Mouse (Mus musculus) cerebellum, adult 2 months (tissue): ENCODE results near the gene Olfr1394. TPM values are rescaled to one million over a fixed set of nuclear protein-coding genes. Genes with fewer than 3 reads are reported as not detected.

Source experiments
- DNase-seq, 2 experiments: peaks; one replicate each; pipeline ENCODE4 v3.0.0; 2021
- H3K27ac ChIP-seq: fragments of 200-500 bp; 2 replicates; pipeline ENCODE4 v1.5.1; 2012; ENCODE audit warnings: low read length, control low read depth, inconsistent platforms; ENCODE audit not compliant: insufficient read depth
- H3K27me3 ChIP-seq: fragments of 200-500 bp; 2 replicates; pipeline ENCODE4 v1.6.1; 2012; ENCODE audit warnings: inconsistent platforms, mild to moderate bottlenecking, low read length, moderate library complexity; ENCODE audit not compliant: control insufficient read depth, insufficient read depth
- H3K4me1 ChIP-seq: fragments of 200-500 bp; 2 replicates; pipeline ENCODE4 v1.6.1; 2011; ENCODE audit warnings: low read length; ENCODE audit not compliant: control insufficient read depth, insufficient read depth
- H3K4me3 ChIP-seq: fragments of 200-500 bp; replicated peaks from 2 replicates; pipeline ENCODE3; 2011; ENCODE audit warnings: mild to moderate bottlenecking, low read depth, low read length, control low read depth; ENCODE audit not compliant: insufficient read depth
- CTCF ChIP-seq: fragments of 200-500 bp; IDR thresholded peaks from 2 replicates; pipeline ENCODE4 v1.5.1; 2011; ENCODE audit warnings: low read depth, mild to moderate bottlenecking, control low read depth, low read length, moderate library complexity, borderline replicate concordance; ENCODE audit not compliant: insufficient read depth
- POLR2A ChIP-seq: fragments of 200-500 bp; IDR thresholded peaks from 2 replicates; pipeline ENCODE4 v1.6.1; 2011; ENCODE audit warnings: low read length, control low read depth, borderline replicate concordance; ENCODE audit not compliant: insufficient read depth
- WGBS: fragments of 180-500 bp; shearing (Covaris S2); methylation state at CpG from one replicate; pipeline ENCODE4 v1.1.7; 2018; 5-methylcytosine and 5-hydroxymethylcytosine counted together
- polyA plus RNA-seq: library from polyadenylated mRNA; depleted of rRNA; stranded (reverse); fragments of >200 nt; gene quantifications from 2 replicates; pipeline ENCODE4 v1.2.3, GENCODE M21; 2012; rRNA removed

Olfr1394 gene
- polyA plus RNA-seq, 1 experiment: not detected

DNA sequence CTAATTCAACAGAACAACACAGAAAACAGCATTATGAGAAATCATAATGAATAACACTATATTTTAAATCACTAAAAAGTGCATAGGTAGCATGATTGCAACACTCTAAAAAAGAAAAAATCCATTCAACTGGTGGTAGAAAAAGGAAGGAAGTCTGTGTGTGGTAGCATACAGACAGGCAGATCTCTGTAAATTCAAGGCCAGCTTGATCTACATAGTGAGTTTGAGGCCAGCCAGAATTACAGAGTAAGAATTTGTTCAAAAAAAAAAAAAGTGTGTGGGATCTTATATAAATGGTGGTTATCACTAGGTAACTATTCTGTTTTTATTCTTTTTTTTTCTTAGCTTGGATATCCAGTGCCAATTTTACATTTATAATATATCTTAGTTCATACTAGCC, 47.0 kb downstream of the Olfr1394 start:
- TF ChIP-seq CTCF (no peak), POLR2A (no peak)
- Histone ChIP-seq H3K27me3 (no peaks in the 10 kb centered on the region), H3K4me3 (no peak overlapping the region), H3K27ac (no peak overlapping the region), H3K4me1 (peaks cover 2% of the 10 kb centered on the region)
- DNase-seq: no peak

DNA sequence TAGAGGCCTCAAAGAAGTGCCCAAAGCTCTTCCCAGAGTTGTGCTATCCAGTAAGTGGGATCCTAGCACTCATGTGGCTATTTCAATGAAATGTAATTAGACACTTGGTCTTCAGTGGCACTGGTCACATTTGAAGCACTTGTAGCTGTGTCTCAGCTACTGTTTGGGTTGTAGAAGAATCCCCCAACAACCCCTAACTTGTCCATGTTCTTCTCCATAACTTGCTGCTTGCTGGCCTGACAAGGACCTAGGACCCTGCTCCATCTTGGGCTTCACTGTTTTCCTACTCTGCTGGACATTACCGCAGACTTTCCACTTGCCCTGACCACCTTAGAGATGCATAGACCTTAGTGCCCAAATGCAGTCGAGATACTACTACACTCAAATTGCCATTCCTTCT, 47.9 kb downstream of the Olfr1394 start:
- peak overlapping the region; percentile 24 for H3K4me3 ChIP-seq
- WGBS: 40% methylated on average over 2 of the region's 2 CpGs
- no peak for DNase-seq
- H3K4me1 ChIP-seq: peaks cover 2% of the 10 kb centered on the region
- no peak overlapping the region for H3K27ac ChIP-seq
- H3K27me3 ChIP-seq: no peaks in the 10 kb centered on the region
- TF ChIP-seq CTCF: no peak

DNA sequence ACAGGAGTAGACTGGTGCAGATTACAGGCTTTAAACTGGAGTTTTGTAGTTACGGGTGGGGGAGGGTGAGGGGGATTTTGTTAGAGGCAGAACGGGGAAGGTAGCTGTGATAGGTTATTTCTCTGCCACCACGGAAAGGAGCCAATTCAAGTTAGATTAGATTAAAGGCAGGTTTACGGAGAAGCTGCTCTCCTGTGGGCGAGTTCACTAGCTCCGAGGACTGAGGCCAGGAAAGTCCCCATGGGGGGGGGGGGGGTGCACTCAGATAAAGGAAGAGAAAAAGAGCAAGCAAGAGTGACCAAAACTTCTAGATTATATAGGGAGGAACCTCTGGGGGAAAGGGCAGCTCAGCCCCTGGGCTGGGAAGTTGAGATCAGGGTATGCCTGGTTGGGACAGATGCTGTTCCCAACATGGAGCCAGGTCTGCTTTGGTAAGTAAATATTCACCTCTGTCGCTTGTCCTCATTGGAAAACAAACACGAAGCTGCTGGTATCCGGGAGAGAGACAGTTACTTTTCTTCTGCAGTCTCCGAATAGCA, 48.4 kb downstream of the Olfr1394 start:
- DNase-seq: peak in 1 of 2 experiments; percentile 40
- Histone ChIP-seq H3K27ac (peak overlapping the region; percentile 66), H3K27me3 (no peaks in the 10 kb centered on the region), H3K4me1 (peaks cover 2% of the 10 kb centered on the region), H3K4me3 (peak overlapping the region; percentile 66)
- TF ChIP-seq CTCF (no peak), POLR2A (no peak)
- WGBS: 1% methylated on average over 10 of the region's 10 CpGs

DNA sequence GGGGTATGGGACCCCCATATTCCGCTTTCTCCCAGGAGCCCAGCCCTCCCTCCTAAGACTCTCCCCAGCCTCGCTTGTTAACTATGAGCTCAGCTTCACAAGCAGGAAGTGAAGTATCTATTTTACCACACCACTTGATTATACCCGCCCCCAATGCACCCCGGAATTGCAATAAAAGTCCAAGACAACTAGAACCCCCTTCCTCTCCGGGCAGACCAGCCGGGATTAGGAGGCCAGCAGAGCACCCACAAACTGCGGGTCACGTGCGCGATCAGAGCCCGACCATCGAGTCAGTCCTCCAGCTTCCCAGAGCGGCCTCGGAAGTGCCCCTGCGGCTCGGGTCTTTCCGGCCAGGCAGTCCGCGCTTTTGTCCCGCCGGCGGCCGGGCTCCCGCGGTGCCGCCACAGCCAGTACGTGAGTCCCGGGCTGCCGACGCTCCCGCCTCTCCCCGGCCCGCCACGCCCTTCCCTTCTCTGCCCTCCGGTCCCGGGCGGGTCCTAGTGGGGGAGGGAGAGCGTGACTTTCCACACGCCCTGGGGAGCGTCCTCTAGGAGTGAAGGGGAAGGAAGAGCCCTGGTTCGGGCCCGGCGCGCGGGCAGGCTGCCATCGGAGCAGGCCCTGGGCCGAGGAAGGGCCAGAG, 49.1 kb downstream of the Olfr1394 start, which contains the start of gene Zfp62:
Gene Zfp62 (plus strand): TSS at position 164 of the 640 bp plus-strand sequence.
- WGBS: 1% methylated on average over 47 of the region's 47 CpGs
- Histone ChIP-seq H3K4me1 (peaks cover 2% of the 10 kb centered on the region), H3K27me3 (no peaks in the 10 kb centered on the region), H3K27ac (peak within 1 kb of the TSS; percentile 80), H3K4me3 (peak within 1 kb of the TSS; percentile 66)
- peak; percentile 95 to 97 for DNase-seq
- TF ChIP-seq POLR2A (peak; percentile 76; the same call in 1 of the 2 replicates), CTCF (no peak)

DNA sequence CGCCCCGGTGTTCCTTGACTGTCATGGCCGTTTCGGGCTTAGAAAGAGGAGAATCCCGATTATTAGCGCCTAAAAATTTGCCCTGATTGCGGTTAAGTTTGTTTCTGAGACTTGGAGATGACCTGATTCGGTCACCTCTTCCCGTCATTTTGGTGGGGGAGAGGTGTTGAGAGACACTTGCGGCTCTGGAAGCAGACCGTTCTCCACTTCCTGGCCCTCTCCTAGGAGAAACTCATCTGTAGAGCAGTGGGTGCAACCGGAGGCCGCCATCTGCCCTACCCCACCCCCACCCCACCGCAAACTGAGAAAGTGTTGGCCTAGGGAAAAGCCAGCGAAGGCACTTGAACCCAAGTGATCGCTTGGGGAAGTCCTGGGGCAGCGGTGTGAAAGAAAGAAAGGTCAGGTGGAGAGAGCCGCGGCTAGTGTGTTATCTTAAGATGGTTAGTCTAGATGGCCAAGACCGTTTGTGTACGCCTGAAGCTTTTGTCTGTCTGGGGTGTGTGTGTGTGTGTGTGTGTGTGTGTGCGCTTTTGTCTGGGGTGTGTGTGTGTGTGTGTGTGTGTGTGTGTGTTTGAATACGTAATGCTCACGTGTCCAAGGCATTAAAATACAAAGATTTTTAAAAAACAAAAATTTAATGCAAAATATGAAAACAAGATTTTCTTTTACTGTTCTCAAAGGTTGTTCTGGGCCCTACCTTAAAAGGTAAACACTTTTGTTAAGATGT, 49.8 kb downstream of the Olfr1394 start:
- Histone ChIP-seq H3K27ac (peak overlapping the region; percentile 80), H3K4me3 (peak overlapping the region; percentile 66), H3K27me3 (no peaks in the 10 kb centered on the region), H3K4me1 (peaks cover 2% of the 10 kb centered on the region)
- no peak for DNase-seq
- TF ChIP-seq CTCF (no peak), POLR2A (no peak)
- WGBS: under 1% methylated on average over 24 of the region's 24 CpGs

DNA sequence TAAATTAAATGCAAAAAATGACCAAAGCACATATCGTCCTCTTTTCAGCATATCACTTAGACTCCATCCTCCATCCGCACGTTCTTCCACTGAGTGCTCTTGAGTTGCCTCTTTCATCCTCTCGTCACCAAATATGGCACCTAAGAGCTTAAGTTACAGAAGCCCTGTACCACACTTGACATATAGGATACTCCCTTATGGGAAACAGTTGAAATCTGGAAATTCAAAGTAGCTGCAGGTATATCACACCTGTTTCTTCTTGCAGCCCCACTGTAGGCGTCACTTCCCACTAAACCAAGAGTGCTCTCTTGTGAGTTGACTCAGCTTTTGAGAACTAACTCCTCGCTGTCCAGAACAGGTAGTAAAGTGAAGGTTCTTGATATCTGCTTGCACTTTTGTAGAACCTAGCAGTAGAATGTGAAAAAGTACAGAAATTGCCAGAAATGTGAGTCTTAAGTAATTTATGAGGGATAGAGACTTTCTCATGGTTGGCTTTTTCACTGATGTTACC, 51.0 kb downstream of the Olfr1394 start:
- no peak overlapping the region for H3K27ac ChIP-seq
- WGBS: 73% methylated on average over 6 of the region's 6 CpGs

DNA sequence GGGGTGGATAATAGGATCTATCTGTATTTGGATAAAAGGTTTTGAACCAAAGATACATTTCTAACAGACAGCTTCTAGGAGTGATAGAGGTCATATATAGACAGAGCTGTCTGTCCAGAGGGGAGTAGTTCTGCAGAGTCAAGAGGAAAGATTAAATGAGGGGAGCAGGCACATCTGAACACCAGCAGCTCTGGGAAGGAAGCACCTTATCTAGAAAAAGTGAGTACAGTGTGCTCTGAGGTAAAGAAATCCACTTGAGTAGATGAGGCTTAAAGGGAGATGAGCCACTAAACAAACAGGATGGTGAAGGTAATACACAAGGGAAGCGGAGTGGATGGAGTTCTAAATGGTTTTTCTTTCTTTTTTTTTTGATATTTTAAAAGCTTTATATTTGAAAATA, 53.3 kb downstream of the Olfr1394 start:
- TF ChIP-seq CTCF: no peak
- 98% methylated on average over 1 of the region's 1 CpGs for WGBS
- Histone ChIP-seq H3K4me1 (no peaks in the 10 kb centered on the region), H3K27me3 (no peaks in the 10 kb centered on the region), H3K27ac (no peak overlapping the region), H3K4me3 (no peak overlapping the region)
- no peak for DNase-seq

More for the DNA sequence above, 51.0 kb downstream of the Olfr1394 start:
- peaks cover 2% of the 10 kb centered on the region for H3K4me1 ChIP-seq
- no peaks in the 10 kb centered on the region for H3K27me3 ChIP-seq
- TF ChIP-seq CTCF: no peak
- TF ChIP-seq POLR2A: no peak
- DNase-seq: no peak
- H3K4me3 ChIP-seq: no peak overlapping the region

Other genes starting within 250 kb of the Olfr1394 start
- gene Psme2b, start 208.2 kb upstream of the Olfr1394 start, polyA plus RNA-seq: 1.0 and 1.5 TPM in 2 replicates
- 0.03 and 0.08 TPM in 2 replicates for gene Olfr56, start 175.5 kb upstream of the Olfr1394 start, polyA plus RNA-seq
- gene 9930111J21Rik1, start 175.0 kb upstream of the Olfr1394 start, polyA plus RNA-seq: 0.38 and 0.59 TPM in 2 replicates
- gene Gm12185, start 162.2 kb upstream of the Olfr1394 start, polyA plus RNA-seq: 0.05 and 0.10 TPM in 2 replicates
- 0.87 and 1.2 TPM in 2 replicates for gene Tgtp1, start 160.2 kb upstream of the Olfr1394 start, polyA plus RNA-seq
- 0.88 and 1.00 TPM in 2 replicates for gene 9930111J21Rik2, start 103.1 kb upstream of the Olfr1394 start, polyA plus RNA-seq
- gene Tgtp2, start 90.2 kb upstream of the Olfr1394 start, polyA plus RNA-seq: 1.4 and 2.3 TPM in 2 replicates
- gene Ifi47, start 77.8 kb upstream of the Olfr1394 start, polyA plus RNA-seq: 1.6 TPM in 2 replicates
- gene Olfr1396, start 39.5 kb upstream of the Olfr1394 start, polyA plus RNA-seq: not detected in 2 replicates
- gene Olfr1395, start 12.1 kb upstream of the Olfr1394 start, polyA plus RNA-seq: 0.11 TPM in 1 of 2 replicates, not detected in the other
- gene Btnl9, start 32.8 kb downstream of the Olfr1394 start, polyA plus RNA-seq: 0.11 TPM in 1 of 2 replicates, not detected in the other
- 22.6 and 24.6 TPM in 2 replicates for gene Zfp62, start 48.9 kb downstream of the Olfr1394 start, polyA plus RNA-seq
- 56.4 and 61.2 TPM in 2 replicates for gene Mgat1, start 89.8 kb downstream of the Olfr1394 start, polyA plus RNA-seq
- gene Olfr1393, start 123.9 kb downstream of the Olfr1394 start, polyA plus RNA-seq: 0.08 TPM in 1 of 2 replicates, not detected in the other
- gene Olfr1392, start 130.9 kb downstream of the Olfr1394 start, polyA plus RNA-seq: 0.08 and 0.15 TPM in 2 replicates
- gene Olfr10, start 150.4 kb downstream of the Olfr1394 start, polyA plus RNA-seq: not detected in 2 replicates
- gene Olfr1391, start 168.4 kb downstream of the Olfr1394 start, polyA plus RNA-seq: not detected in 2 replicates
- gene Olfr1390, start 180.8 kb downstream of the Olfr1394 start, polyA plus RNA-seq: not detected in 2 replicates